Mouse (Mus musculus) embryonic fibroblast, embryonic 13.5 days (primary cell): ENCODE measurements around the gene Kansl2.

ENCODE experiments used
- CTCF ChIP-seq: IDR thresholded peaks from 2 replicates; pipeline ENCODE4 v1.5.1; 2011; ENCODE audit warnings: mild to moderate bottlenecking, control low read depth, low read length, moderate library complexity, borderline replicate concordance; ENCODE audit not compliant: insufficient read depth
- POLR2A ChIP-seq: IDR thresholded peaks from 2 replicates; pipeline ENCODE4 v1.6.1; 2011; ENCODE audit warnings: low read depth, mild to moderate bottlenecking, control low read depth, low read length, moderate library complexity

GRCm38 (mm10) chr15:98469596-98469995 lies 64.5 kb downstream of the Kansl2 start, which contains the start of gene OR5BS1P:
- TF ChIP-seq CTCF: no peak
- no peak for TF ChIP-seq POLR2A
